Mouse (Mus musculus) brain, embryonic 14.5 days (tissue): Measurements from ENCODE around the gene 9830107B12Rik.

Experiments used
- CTCF ChIP-seq: fragments of 200-500 bp; IDR thresholded peaks from 2 replicates; pipeline ENCODE4 v1.5.1; 2012; ENCODE audit warnings: inconsistent platforms, mild to moderate bottlenecking, moderate library complexity, borderline replicate concordance; ENCODE audit not compliant: insufficient read depth, insufficient read length; ENCODE audit errors: extremely low read depth
- POLR2A ChIP-seq: fragments of 200-500 bp; IDR thresholded peaks from 2 replicates; pipeline ENCODE4 v1.6.1; 2012; ENCODE audit warnings: mild to moderate bottlenecking, inconsistent platforms, borderline replicate concordance; ENCODE audit not compliant: poor library complexity, insufficient read depth, insufficient read length, severe bottlenecking; ENCODE audit errors: extremely low read depth

- TF ChIP-seq CTCF, result no peak
- TF ChIP-seq POLR2A, result no peak
These were observed 50.3 kb downstream of the 9830107B12Rik start for GRCm38 (mm10) chr17:48095718-48096121.
